Mouse (Mus musculus): ENCODE data around the gene Aldh1a1.

Aldh1a1 gene

DNA sequence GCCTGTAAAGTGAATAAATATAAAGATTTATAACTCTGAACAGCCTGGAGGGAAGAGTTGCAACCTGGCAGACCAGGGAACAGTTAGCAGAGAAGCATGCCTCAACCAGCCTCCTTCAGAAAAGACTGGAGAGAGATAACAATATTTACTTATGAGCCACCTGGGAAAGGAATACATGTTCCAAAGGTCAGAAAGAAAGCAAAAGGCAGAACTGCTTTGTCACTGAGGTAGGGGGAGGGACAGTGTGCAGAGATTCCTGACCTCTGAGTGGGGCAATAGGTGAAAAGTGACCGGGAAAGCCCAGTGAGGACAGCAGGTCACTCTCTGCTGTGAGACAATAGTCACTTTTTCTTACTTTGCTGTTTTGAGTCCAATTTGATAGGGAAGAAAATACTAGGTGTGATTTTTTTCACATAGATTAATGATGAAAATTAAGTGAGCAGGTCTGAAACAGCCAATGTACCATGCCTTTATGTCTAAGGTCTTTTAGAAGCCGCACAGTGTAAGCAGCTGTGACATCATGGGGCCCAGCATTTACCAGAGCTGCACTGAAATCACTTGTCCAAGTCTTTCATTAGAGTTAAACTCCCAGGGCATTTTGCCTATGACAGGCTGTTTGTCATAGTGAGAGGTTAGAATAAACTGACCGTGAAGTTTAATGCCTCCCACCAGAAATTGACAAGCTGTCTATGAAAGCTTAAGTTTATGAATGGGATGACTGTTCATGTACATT lies 161.8 kb downstream of the Aldh1a1 start:
- DNase-seq: no peak

GRCm38 (mm10) chr19:20677697-20678355 lies 185.3 kb downstream of the Aldh1a1 start:
- no peak for DNase-seq
